Mouse (Mus musculus) liver, adult 2 months (tissue): ENCODE measurements around the gene Dhh. TPM values are rescaled to one million over a fixed set of nuclear protein-coding genes. Genes with fewer than 3 reads are reported as not detected.
A peak's percentile ranks its signal among the peaks of the same experiment; 100 is the strongest.

Experiments used
- DNase-seq: peaks from one replicate; pipeline ENCODE4 v3.0.0-alpha.2; 2011; ENCODE audit warnings: low read depth, low spot score; ENCODE audit errors: extremely low read depth
- H3K27ac ChIP-seq: fragments of 200-500 bp; replicated peaks from 2 replicates; pipeline ENCODE4 v1.5.1; 2012; ENCODE audit warnings: low read depth, mild to moderate bottlenecking, control low read depth, inconsistent platforms, low read length; ENCODE audit not compliant: insufficient read depth
- H3K27me3 ChIP-seq: fragments of 200-500 bp; 2 replicates; pipeline ENCODE4 v1.6.1; 2012; ENCODE audit warnings: mild to moderate bottlenecking, moderate library complexity, low read length, inconsistent platforms; ENCODE audit not compliant: control insufficient read depth, insufficient read depth
- H3K36me3 ChIP-seq: fragments of 200-500 bp; 2 replicates; pipeline ENCODE4 v1.6.1; 2012; ENCODE audit warnings: low read length, inconsistent platforms; ENCODE audit not compliant: control insufficient read depth, insufficient read depth
- H3K4me1 ChIP-seq: fragments of 200-500 bp; 2 replicates; pipeline ENCODE4 v1.6.1; 2011; ENCODE audit warnings: low read length; ENCODE audit not compliant: control insufficient read depth, insufficient read depth
- H3K4me3 ChIP-seq: fragments of 200-500 bp; 2 replicates; pipeline ENCODE4 v1.5.1; 2011; ENCODE audit warnings: low read depth, mild to moderate bottlenecking, control low read depth, low read length, moderate library complexity; ENCODE audit not compliant: insufficient read depth
- H3K79me2 ChIP-seq: fragments of 200-500 bp; 2 replicates; pipeline ENCODE4 v1.6.1; 2012; ENCODE audit warnings: inconsistent platforms, mild to moderate bottlenecking, low read length, moderate library complexity; ENCODE audit not compliant: control insufficient read depth, insufficient read depth
- H3K9ac ChIP-seq: fragments of 200-500 bp; 2 replicates; pipeline ENCODE4 v1.6.1; 2012; ENCODE audit warnings: low read depth, mild to moderate bottlenecking, control low read depth, inconsistent platforms, low read length
- CTCF ChIP-seq: fragments of 200-500 bp; IDR thresholded peaks from 2 replicates; pipeline ENCODE4 v1.5.1; 2011; ENCODE audit warnings: low read depth, low read length, control low read depth
- POLR2A ChIP-seq: fragments of 200-500 bp; IDR thresholded peaks from 2 replicates; pipeline ENCODE4 v1.6.1; 2011; ENCODE audit warnings: low read length, control low read depth; ENCODE audit not compliant: insufficient read depth; ENCODE audit errors: extremely low read depth
- WGBS: fragments of 180-500 bp; shearing (Covaris S2); methylation state at CpG from one replicate; pipeline ENCODE4 v1.1.7; 2018; 5-methylcytosine and 5-hydroxymethylcytosine counted together
- polyA plus RNA-seq: library from polyadenylated mRNA; depleted of rRNA; stranded (reverse); fragments of >200 nt; gene quantifications from 2 replicates; pipeline ENCODE4 v1.2.3, GENCODE M21; 2012
- total RNA-seq: library from RNA; depleted of rRNA; stranded (reverse); fragments of >200 nt; gene quantifications from 2 replicates; pipeline ENCODE4 v1.2.3, GENCODE M21; 2014

The Dhh gene
- total and polyA plus RNA-seq, 2 experiments: under 0.01 to 0.18 TPM

DNA sequence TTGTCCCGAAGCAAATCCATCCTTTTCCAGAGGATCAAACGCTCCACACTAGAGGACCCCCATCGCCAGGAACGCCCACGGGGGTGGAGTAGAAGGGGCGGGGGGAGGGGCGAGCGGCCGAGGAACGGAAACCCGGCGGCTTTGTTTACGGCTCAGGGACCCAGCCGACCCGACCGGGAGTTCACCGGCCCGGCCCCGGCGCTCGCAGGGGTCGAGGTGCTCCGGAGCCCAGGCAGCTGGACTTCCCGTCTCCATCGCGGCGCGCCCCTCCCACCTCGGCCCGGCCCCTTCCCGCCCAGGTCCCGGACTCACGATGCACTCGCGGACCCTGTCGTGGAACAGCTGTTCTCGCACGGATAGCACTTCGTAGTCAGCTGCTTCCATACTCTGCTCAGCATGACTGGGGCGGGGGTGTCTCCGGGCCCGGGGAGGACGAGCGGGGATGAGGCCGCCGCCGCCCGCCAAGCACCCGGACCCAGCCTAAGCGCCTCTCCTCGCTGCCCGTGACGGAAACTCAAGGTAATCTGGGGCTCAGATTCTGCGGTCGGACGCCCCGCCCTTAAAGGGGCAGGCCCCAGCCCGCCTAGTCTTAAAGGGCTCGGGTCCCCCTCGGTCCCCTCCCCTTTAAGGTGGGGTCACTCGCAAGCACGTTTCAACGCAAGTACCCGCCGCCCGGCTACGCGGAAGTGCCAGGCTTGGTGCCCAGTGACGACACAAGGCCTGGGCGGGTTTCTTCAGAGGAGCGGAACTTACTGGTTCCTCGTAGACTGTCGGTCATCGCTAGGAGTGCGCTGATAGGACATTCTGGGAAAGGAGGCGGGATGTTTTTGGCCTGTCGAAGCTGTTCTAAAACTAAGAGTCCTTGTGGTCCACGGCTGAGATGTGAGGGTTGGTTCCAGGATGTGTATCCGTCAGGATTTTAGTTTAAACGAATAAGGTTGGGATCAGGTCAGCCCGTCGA, 19.5 kb upstream of the Dhh start, which contains the start of gene Lmbr1l:
Gene Lmbr1l, minus strand, starts transcription at position 694 of the 961 bp plus-strand sequence.
- Histone ChIP-seq H3K27me3 (no peaks in the 10 kb centered on the region), H3K27ac (peak within 1 kb of the TSS; percentile 88), H3K79me2 (peaks cover 9% of the 10 kb centered on the region; the same call in 1 of the 2 replicates), H3K36me3 (peaks cover under 1% of the 10 kb centered on the region; the same call in 1 of the 2 replicates), H3K4me1 (peaks cover 16% of the 10 kb centered on the region), H3K4me3 (peak within 1 kb of the TSS; percentile 87), H3K9ac (peak within 1 kb of the TSS; percentile 90)
- peak; percentile 88; the same call in 1 of the 2 replicates for TF ChIP-seq POLR2A
- no peak for TF ChIP-seq CTCF
- DNase-seq: peak; percentile 98
- under 1% methylated on average over 82 of the region's 82 CpGs for WGBS

DNA sequence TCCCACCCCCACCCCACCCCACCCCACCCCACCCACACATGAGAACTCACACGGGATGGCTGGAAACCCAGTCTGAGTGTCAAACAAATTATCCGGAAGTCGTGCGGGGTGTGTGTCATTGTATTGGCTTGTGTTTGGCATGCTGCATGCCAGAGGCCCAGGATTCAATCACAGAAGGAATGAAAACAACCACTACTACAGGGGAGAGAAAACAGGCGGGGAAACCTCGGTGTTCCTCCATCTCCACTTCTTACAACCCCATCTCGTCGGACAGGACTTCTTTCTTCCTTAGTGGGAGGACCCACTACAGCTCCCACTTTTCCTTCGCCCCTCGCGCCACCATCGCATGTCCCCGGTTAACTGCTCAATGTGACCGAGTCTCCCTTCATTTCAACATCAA, 18.8 kb upstream of the Dhh start:
- 0% methylated on average over 14 of the region's 14 CpGs for WGBS
- H3K79me2 ChIP-seq: peaks cover 9% of the 10 kb centered on the region; the same call in 1 of the 2 replicates
- peak overlapping the region; percentile 87 for H3K4me3 ChIP-seq
- H3K4me1 ChIP-seq: peaks cover 12% of the 10 kb centered on the region
- H3K27ac ChIP-seq: peak overlapping the region; percentile 88
- H3K27me3 ChIP-seq: no peaks in the 10 kb centered on the region
- H3K9ac ChIP-seq: peak overlapping the region; percentile 90
- peaks cover 3% of the 10 kb centered on the region; the same call in 1 of the 2 replicates for H3K36me3 ChIP-seq
- TF ChIP-seq CTCF (no peak), POLR2A (no peak)
- peak; percentile 46 for DNase-seq

DNA sequence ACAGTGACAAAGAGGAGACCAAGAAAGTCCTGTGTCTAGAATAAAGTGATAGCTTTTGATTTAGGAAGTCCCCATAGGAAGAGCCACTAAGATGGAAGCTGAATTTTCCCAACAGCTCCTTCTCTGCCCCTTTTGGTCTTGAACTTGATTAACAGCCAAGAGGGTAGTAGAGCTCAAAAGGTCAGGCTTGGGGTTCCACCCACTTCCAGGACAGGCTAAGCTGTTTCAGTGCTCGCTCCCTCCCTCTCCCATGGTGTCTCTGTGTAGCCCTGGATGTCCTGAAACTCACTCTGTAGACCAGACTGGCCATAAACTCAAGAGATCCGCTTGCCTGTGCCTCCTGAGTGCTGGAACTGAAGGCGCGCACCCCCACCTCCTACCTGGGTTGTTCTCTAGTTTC, 17.7 kb upstream of the Dhh start:
- H3K9ac ChIP-seq: no peak overlapping the region

DNA sequence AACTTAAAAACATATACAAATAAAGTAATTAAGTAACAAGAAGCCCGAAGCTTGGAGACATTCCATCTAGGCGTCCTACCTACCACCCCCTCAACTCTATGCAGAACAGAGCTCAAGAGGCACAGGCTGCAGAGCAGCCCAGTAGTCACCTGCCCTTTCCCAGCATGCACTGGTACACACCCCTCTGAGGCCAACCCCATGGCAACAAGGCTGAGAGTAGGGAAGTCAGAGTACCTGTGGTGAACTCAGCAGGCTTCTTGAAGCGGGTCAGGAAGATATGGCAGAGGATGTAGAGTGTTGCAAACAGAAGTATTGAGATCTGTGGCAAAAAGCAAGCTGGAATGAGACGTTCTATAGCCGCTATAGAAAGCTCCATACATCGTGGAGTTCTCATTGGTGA, 16.6 kb upstream of the Dhh start:
- H3K9ac ChIP-seq: no peak overlapping the region
- peaks cover 11% of the 10 kb centered on the region for H3K4me1 ChIP-seq
- no peak overlapping the region for H3K4me3 ChIP-seq
- H3K79me2 ChIP-seq: peaks cover 9% of the 10 kb centered on the region; the same call in 1 of the 2 replicates
- DNase-seq: no peak
- H3K27me3 ChIP-seq: no peaks in the 10 kb centered on the region
- WGBS: 98% methylated on average over 6 of the region's 6 CpGs
- TF ChIP-seq CTCF (no peak), POLR2A (no peak)
- H3K27ac ChIP-seq: no peak overlapping the region
- peaks cover 12% of the 10 kb centered on the region for H3K36me3 ChIP-seq

More for the DNA sequence above, 17.7 kb upstream of the Dhh start:
- Histone ChIP-seq H3K27me3 (no peaks in the 10 kb centered on the region), H3K79me2 (peaks cover 9% of the 10 kb centered on the region; the same call in 1 of the 2 replicates), H3K4me1 (peaks cover 11% of the 10 kb centered on the region), H3K27ac (no peak overlapping the region), H3K36me3 (peaks cover 5% of the 10 kb centered on the region; the same call in 1 of the 2 replicates), H3K4me3 (no peak overlapping the region)
- TF ChIP-seq POLR2A: no peak
- TF ChIP-seq CTCF: no peak
- peak; percentile 67 for DNase-seq
- 66% methylated on average over 4 of the region's 4 CpGs for WGBS

DNA sequence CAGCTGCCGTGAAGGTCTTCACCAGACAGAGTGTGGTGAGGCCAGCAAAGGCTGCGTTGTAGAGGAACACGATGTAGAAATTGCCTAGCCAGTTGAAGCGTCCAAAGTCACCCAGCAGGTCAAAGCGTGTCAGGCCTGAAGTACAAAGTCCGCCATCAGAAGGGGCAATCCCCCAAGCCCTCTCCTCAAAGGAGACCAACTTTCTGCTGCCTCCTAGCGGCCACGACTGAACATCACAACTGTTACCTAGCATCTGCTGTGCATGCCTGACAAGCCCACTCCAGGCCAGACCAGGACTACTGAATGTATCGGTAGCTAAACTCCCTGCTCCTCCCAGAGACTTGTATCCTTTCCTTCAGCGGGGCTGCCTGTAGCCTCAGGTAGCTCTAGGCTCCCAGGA, 6.4 kb upstream of the Dhh start:
- DNase-seq: no peak
- 51% methylated on average over 10 of the region's 10 CpGs for WGBS

More for the DNA sequence above, 6.4 kb upstream of the Dhh start:
- no peak overlapping the region for H3K4me3 ChIP-seq
- no peak overlapping the region for H3K9ac ChIP-seq
- H3K27me3 ChIP-seq: no peaks in the 10 kb centered on the region
- H3K27ac ChIP-seq: no peak overlapping the region
- peaks cover 4% of the 10 kb centered on the region; the same call in 1 of the 2 replicates for H3K36me3 ChIP-seq
- TF ChIP-seq POLR2A: no peak
- TF ChIP-seq CTCF: peak; percentile 73
- H3K4me1 ChIP-seq: no peaks in the 10 kb centered on the region
- H3K79me2 ChIP-seq: no peaks in the 10 kb centered on the region
